Mouse (Mus musculus) 416B (cell line): ENCODE measurements around the gene Pcbp3.
A peak's percentile ranks its signal among the peaks of the same experiment; 100 is the strongest.
"Not testable (repeated sequence)": the region's sequence is repeated elsewhere in the genome, so short reads cannot be mapped to it uniquely, and the experiment has no call there.

Source experiments
- DNase-seq: peaks from one replicate; pipeline ENCODE4 v3.0.0; 2011; ENCODE audit warnings: low read depth

Pcbp3 gene

DNA sequence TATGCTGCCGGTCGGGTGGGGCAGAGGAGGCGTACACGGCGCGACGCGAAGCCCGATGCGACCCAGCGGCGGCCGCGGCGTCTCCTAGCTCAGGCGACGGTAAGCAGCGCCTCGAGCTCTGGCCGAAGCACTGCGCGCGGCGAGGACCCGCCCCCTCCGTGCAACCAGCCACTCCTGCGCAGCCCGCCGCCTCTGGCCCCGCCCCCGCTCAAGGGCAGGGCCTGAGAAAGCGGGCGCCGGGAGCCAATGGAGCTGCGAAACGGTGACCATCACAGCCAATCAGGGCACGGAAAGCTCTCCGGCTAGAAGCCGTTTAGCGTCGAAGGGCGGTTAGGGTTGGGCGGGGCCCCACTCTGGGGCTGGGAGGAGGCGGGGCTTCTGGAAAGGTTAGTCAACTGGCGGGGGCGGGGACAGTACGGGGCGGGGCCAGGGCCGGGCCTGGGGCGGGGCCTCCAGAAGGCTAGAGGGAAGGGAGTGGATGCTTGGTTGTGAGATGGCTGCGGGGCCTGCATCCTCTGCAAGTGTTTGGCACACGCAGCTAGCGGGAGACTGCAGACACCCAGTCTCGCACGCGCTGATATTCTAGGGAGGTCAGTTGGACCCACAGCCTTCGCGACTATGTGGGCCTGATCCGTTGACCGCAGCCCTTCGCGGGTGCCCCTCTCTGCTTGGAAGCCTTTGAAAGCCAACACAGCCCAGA lies at the start of gene Pcbp3:
TSS of gene Pcbp3 (minus strand) at position 98 of the 700 bp plus-strand sequence.
- no peak for DNase-seq

DNA sequence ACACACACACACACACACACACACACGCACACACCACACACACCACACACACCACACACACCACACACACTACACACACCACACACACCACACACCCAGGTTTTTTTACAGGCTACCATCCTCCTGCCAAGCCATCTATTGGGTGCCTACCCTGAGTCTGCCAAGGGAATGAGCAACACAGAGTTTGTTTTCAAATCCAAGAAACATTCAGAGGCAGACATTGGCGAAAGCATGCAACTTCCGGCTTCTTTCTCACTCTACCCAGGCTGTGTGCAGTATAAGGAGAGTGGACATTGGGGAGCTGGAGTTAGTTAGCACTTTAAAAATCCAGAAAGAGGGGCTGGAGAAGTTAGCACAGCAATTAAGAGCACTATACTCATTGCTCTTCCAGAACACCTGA lies 47.0 kb upstream of the Pcbp3 start:
- no peak for DNase-seq

GRCm38 (mm10) chr10:77008109-77008561 lies 46.4 kb upstream of the Pcbp3 start:
- DNase-seq = no peak

DNA sequence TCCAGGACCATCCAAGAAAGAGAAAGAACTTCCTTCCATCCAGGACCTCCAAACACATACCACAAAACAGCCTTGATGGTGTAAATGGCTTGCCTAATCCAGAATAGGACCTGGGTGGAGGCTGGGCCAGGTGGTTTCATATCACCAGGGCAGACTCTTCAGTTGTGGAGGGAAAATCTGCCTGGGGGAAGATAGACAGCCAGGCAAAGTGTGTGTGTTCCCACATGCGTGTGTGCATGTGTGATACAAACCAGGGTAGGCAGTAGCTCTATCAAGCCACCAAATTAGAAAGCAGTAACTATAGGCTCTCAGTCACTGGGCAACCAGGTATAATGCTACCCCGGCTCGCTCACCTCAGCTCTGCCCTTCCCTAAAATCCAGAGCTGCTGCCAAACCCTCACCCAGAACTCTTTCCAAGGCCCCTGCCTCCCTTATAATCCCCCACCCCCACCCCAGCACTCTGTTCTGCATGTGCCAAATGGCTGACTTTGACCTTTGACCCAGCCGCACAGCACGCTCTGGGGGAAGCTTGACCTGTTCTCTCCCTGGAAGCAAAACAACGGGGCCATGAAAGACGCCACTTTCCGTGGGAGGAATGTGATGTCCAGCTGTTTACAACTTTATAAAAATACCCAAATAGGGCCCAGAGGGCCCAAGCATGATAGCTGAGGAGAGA lies 45.9 kb upstream of the Pcbp3 start:
- no peak for DNase-seq

DNA sequence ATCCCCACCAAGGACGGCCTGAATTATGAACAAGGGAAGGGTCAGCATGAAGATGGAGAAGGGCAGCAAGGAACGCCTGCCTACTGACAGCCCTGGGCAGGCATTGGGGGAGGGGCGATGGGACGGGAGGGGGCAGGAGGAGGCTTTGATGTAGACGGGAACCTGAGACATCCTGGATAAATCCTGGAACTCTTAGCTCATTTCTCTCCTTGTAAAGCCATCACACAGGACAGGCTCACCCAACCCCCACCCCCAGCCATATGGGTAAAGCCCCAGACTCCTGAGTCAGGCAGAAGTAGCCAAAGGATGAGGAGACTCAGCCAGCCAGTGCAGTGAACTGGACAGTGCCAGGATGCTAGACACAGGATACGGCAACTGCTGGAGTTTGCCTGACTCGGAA lies 43.2 kb upstream of the Pcbp3 start:
- no peak for DNase-seq

DNA sequence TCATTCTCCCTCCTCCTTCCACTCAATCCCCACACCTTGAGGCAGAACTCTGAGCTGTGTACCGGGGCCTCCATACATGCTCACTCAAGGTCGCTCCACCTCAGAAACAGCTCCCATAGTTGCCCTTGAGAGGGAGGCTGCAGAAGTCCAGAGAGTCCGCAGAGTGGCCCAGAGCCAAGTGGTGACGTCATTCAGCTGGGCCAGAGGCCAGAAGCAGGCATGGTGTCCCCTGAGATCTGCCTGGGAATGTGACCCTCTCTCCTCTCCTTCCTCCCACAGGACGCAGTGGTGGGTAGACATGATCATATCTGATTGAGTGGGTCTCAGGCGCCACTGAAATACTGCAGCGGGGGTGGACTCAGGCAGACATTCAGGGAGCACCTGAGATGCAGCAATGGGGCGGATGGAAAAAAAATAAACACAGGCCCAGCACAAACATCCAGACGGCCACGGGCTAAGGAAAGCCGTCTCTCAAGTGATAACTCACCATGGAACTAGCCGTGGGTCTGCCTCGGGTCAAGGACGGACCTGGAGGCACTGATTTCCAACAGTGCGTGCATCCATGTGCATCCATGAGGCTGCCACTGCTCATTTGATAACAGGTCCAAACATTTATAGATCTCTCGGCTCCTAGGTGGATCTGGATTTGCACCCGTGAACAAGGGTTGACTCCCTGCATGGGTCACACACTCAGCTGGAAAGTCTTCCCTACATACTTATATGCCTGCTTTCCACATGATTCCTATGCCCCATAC lies 36.2 kb upstream of the Pcbp3 start:
- DNase-seq = no peak

GRCm38 (mm10) chr10:76992456-76992855 lies 30.8 kb upstream of the Pcbp3 start:
- no peak for DNase-seq

DNA sequence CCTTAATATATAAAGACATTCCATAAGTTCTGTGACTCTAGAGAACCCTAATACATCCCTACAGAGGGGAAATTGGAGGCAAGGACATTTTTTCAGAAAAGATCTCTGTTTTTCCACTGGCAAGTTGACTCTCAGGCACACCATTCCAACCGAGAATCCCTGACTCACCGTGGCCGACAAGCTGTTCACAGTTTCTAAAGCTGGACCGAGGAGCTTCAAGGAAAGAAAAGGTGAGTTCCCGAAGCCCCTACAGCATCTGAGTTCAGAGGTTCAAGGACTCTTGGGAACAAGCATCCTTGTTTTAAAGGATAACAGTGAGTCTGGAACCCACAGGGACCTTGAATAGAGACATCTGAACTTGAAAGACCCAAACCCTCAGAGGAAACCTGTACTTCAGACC lies 26.9 kb upstream of the Pcbp3 start:
- DNase-seq = no peak

- DNase-seq = peak; percentile 38
These were observed 16.4 kb upstream of the Pcbp3 start for GRCm38 (mm10) chr10:76978042-76978441.

DNA sequence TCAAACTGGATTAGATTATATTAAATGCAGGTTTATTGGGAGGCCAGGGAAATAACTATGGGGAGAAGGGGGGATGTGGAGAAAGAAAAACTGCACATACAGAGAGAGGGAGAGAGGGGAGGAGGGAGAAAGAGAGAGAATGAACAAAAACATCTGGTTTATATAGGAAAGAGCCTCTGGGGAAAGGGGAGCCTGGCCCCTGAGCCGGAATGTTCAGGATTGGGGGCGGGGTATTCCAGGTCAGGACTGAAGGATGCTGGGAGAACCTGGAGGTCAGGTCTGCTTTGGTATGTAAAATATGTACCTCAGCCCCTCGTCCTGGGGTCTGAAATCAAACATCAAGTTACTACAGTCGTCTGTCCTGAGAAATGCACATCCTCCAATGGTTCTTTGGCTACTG lies 15.0 kb upstream of the Pcbp3 start:
- DNase-seq = no peak

- no peak for DNase-seq
These were observed 12.2 kb upstream of the Pcbp3 start for GRCm38 (mm10) chr10:76973797-76974436.

- DNase-seq = not testable (repeated sequence)
These were observed 10.6 kb upstream of the Pcbp3 start for GRCm38 (mm10) chr10:76972318-76972717.

DNA sequence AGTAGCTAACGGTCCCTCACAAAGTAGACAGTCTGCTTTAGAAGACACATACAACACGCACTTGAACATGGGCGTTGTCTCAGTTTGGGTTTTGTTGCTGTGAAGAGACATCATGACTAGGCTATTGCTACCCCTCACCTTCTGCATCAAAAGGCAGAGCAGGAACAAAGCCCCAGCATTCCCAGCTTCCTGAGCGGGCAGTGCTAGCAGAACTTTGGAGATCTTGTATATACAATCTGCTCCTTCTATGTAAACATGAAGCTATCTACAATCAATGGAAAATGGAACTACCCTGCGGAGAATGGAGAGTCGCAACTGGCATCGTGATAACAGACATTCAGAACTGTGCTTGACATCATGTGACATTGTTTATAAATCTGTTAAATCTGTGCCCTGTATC lies 9.3 kb upstream of the Pcbp3 start:
- no peak for DNase-seq

DNA sequence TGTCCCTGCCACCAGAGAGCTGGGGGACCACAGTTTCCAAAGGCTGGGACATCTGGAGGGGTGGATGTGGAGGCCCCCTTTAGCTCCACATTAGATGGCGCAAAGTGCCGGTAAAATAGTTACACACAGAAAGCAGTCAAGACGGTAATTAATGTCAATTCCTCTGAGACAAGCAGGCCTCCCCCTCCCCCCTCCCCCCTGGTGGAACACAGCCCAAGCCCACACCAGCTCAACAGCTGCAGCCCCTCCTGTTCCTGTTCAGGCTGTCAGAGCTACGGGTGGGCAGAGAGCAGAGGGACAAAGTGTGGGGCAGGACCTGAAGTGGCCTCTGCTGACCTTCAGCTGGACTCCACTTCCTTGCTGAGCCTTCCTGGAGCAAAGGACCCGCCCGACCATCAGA lies 2.7 kb upstream of the Pcbp3 start:
- no peak for DNase-seq

DNA sequence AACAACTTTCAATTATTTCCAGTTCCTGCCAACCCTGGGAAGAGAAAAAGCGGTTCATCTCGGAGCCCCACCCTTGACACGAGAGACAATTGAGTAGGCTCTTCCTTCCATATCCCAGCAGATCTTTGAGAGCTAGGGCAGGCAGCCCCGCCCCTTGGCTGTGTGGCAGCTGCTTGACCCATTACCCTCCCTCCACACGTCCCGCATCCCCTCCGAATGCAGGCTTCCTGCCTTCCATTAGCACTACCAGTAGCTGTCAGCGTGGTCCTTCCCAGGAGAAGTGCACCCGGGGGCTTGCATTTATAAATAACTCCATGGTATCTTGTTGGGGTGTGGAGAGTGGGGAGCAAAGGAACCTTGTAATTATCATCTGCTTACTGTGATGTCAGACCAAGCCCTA lies 2.3 kb upstream of the Pcbp3 start:
- DNase-seq = no peak

DNA sequence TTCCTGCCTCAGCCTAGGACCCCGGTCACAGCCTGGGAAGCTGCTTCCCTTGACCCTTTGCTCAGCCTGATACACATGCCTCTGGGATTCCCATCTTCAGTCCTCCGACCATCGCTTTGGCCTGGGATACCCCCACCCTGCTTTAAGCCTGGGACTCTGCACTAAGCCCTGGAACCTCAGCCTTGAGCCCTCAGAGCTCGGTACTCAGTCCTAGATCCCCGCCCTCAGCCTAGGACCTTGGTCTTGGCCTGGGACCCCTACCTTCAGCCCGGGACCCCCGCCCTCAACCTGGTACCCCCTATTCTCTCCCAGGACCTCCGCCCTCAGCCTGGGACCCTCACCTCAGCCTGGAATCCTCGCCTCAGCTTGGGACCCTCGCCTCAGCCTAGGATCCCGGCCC lies 531 bp downstream of the Pcbp3 start:
- DNase-seq = no peak

- peak; percentile 14 for DNase-seq
These were observed 3.5 kb downstream of the Pcbp3 start for GRCm38 (mm10) chr10:76958201-76958600.

DNA sequence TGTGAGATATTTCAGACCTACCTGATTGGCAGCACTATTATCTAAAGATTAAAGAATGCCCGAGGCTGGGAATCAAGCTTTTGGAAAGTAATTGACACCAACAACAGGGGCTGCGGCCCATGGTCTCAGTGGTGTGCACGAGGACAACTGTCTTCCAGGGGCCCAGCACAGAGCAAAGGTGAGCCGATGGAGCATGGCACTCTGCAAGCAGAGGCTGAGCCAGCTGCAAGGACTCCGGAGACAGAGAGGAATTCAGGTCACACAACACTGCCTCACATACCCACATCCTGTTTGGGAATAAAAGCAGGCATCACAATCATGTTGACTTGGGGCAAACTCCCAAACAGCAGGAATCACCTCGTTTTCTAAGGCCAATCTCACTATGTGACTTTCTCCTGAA lies 5.5 kb downstream of the Pcbp3 start:
- no peak for DNase-seq

DNA sequence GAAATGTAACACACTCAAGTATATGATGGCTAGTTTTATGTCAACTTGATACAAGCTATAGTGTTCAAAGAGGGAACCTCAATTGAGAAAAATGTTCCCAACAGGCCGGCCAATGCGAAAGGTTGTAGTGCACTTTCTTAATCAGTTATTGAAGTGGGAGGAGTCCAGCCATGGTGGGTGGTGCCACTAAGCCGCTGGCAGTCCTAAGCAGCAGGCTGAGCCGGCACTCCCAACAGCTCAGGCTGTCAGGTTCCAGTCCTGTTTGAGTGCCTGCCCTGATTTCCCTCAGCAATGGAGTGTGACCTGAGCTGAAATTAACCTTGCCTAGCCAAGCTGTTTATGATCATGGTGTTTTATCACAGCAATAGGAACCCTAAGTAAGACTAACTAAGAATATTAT lies 20.6 kb downstream of the Pcbp3 start:
- DNase-seq = no peak

DNA sequence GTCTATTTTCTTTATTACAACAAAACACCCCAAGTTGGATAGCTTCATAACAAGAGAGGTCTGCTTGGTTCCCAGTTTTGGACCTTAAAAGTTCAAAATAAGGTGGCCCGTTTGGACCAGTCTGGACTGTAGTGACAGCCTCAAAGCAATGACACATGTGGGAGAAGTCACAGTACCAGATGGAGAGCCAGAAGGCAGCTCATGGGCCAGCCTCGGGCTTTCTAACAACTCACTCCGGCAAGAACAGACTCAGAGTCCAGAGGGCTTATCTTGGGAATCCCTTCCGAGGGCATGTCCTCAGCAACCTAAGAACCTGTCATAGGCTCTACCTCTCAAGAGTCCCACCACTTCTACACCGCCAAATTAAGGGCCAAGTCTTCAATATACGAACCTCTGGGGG lies 24.9 kb downstream of the Pcbp3 start:
- DNase-seq = no peak

DNA sequence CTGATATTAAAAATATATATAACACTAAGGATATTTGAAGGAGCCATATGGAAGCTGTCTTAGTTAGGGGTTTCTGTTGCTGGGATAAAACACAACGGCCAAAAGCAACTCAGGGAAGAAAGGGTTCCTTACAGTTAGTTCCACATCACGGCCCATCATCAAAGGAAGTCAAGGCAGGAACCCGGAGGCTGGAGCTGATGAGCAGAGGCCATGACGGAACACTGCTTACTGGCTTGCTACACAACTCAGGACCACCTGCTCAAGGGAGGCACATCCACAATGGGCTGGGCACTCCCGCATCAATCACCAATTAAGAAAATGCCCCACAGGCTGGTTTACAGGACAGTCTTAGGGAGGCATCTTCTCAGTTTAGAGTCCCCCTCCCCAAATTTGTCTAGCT lies 26.9 kb downstream of the Pcbp3 start:
- no peak for DNase-seq

DNA sequence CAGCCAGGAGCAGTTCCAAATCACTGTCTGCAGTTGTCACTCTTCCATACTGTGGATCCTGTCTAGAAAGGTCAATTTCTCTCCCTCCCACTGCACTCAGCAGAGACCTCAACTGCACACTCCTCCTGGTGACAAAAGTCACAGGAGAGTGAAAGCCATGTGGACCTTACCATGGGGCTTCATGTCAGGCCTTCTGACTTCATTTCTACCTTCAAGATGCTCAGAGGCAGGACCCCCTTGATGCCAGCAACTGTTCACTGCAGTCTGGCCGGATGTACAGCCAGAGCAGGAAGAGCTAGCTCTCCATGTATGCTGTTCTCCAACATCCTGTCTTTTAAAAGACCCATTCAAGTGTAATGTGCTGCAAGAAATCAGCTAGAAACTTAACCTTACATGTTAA lies 29.9 kb downstream of the Pcbp3 start:
- DNase-seq = no peak

GRCm38 (mm10) chr10:76931122-76931521 lies 30.6 kb downstream of the Pcbp3 start:
- DNase-seq = no peak
